23 mouse cellular contexts compared by ENCODE assay signal in the genomic region with DNA sequence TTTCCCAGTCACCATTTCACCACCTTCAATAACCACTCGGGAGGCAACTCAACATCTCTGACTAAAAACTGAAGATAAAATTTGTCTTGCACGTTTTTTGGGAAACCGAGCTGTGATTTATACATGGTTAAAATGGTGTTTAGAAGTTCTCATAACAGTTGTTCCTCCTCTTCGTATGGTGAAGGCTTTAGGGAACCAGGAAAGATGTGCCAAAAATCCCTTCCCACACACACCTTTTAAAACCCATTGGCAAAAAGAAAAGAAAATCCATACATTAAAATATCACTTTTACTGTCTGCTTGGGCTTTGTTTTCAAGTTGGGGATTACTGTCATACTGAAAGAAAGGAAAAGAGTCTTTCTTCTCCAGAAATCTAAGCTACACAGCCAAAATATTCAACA.
"Had no signal": no experiment of that assay in that cellular context is flagged by ENCODE, and none has a peak within 500 bp of the region (broad histone marks: within the 10 kb centered on the region; RNA-seq: fewer than 3 reads in every experiment).

No protein-coding gene starts in this region.

- H3K4me2 ChIP-seq: hindbrain, embryonic 13.5 days; hindbrain, embryonic 15.5 days; kidney, embryonic 15.5 days; limb, embryonic 13.5 days; limb, embryonic 15.5 days; liver, embryonic 12.5 days had no signal

- DNase-seq: forebrain, postnatal 0 days; gastrocnemius, postnatal 14 days; gastrocnemius, postnatal 36 days; heart, adult 18-20 months; kidney, adult 11 months; kidney, adult 2 months; kidney, adult 9 months; kidney, postnatal 14 days; kidney, postnatal 36 days; layer of hippocampus, adult 9-11 months; layer of hippocampus, postnatal 36 days; left cerebral cortex, postnatal 4 days; lung, adult 18-20 months had no signal

- ATAC-seq: forebrain, postnatal 0 days; hindbrain, postnatal 0 days; intestine, embryonic 16.5 days; liver, embryonic 12.5 days had no signal

- H3K27me3 ChIP-seq: hindbrain, embryonic 13.5 days; hindbrain, embryonic 15.5 days; kidney, embryonic 15.5 days; limb, embryonic 13.5 days; limb, embryonic 15.5 days; liver, embryonic 12.5 days had no signal

- H3K4me3 ChIP-seq: hindbrain, embryonic 13.5 days; hindbrain, embryonic 15.5 days; kidney, embryonic 15.5 days; limb, embryonic 13.5 days; limb, embryonic 15.5 days; liver, embryonic 12.5 days had no signal

- H3K4me1 ChIP-seq: hindbrain, embryonic 13.5 days; hindbrain, embryonic 15.5 days; kidney, embryonic 15.5 days; limb, embryonic 13.5 days; limb, embryonic 15.5 days; liver, embryonic 12.5 days had no signal

- H3K9me3 ChIP-seq: hindbrain, embryonic 13.5 days; hindbrain, embryonic 15.5 days; kidney, embryonic 15.5 days; limb, embryonic 13.5 days; limb, embryonic 15.5 days; liver, embryonic 12.5 days had no signal

- H3K9ac ChIP-seq: forebrain, postnatal 0 days; hindbrain, embryonic 13.5 days; hindbrain, embryonic 15.5 days; kidney, embryonic 15.5 days; limb, embryonic 13.5 days; limb, embryonic 15.5 days; liver, embryonic 12.5 days; liver, embryonic 14.5 days had no signal

- H3K27ac ChIP-seq: hindbrain, embryonic 13.5 days; hindbrain, embryonic 15.5 days; hindbrain, postnatal 0 days; kidney, embryonic 15.5 days; kidney, postnatal 0 days; limb, embryonic 13.5 days; limb, embryonic 15.5 days; liver, embryonic 12.5 days; liver, embryonic 14.5 days had no signal

- H3K36me3 ChIP-seq: hindbrain, embryonic 13.5 days; hindbrain, embryonic 15.5 days; kidney, embryonic 15.5 days; limb, embryonic 13.5 days; limb, embryonic 15.5 days; liver, embryonic 12.5 days had no signal
